Mouse (Mus musculus) limb, embryonic 15.5 days (tissue): ENCODE measurements around the gene Dlx6. TPM values are rescaled to one million over a fixed set of nuclear protein-coding genes. Genes with fewer than 3 reads are reported as not detected.

ENCODE experiments used
- ATAC-seq: fragments of 200-750 bp; cut with Nextera tagmentation; 2 replicates; pipeline ENCODE4 v1.8.0; 2017; ENCODE audit warnings: low read depth, moderate TSS enrichment; ENCODE audit not compliant: insufficient number of reproducible peaks, low FRiP score, low TSS enrichment
- H3K27ac ChIP-seq: fragments of 300-500 bp; sonication (generic); 2 replicates; pipeline ENCODE4 v1.5.1; 2015; ENCODE audit warnings: moderate library complexity, mild to moderate bottlenecking, inconsistent platforms
- H3K27me3 ChIP-seq: fragments of 300-500 bp; sonication (generic); 2 replicates; pipeline ENCODE4 v1.6.1; 2015; ENCODE audit warnings: inconsistent platforms
- H3K36me3 ChIP-seq: fragments of 300-500 bp; sonication (generic); 2 replicates; pipeline ENCODE4 v1.6.1; 2015; ENCODE audit warnings: inconsistent platforms
- H3K4me1 ChIP-seq: fragments of 300-500 bp; sonication (generic); 2 replicates; pipeline ENCODE4 v1.6.1; 2015; ENCODE audit warnings: inconsistent platforms
- H3K4me2 ChIP-seq: fragments of 300-500 bp; sonication (generic); 2 replicates; pipeline ENCODE4 v1.6.1; 2015; ENCODE audit warnings: mild to moderate bottlenecking, inconsistent platforms
- H3K4me3 ChIP-seq: fragments of 300-500 bp; sonication (generic); 2 replicates; pipeline ENCODE4 v1.5.1; 2015; ENCODE audit warnings: mild to moderate bottlenecking, inconsistent platforms
- H3K9ac ChIP-seq: fragments of 300-500 bp; sonication (generic); 2 replicates; pipeline ENCODE4 v1.6.1; 2015; ENCODE audit warnings: inconsistent platforms
- H3K9me3 ChIP-seq: fragments of 300-500 bp; sonication (generic); 2 replicates; pipeline ENCODE4 v1.6.1; 2016; ENCODE audit warnings: inconsistent platforms
- WGBS: fragments of 180-500 bp; shearing (Covaris S2); methylation state at CpG from one replicate; pipeline ENCODE4 v1.1.7; 2015; 5-methylcytosine and 5-hydroxymethylcytosine counted together
- polyA plus RNA-seq: library from polyadenylated mRNA; unstranded; fragments of >200 nt; fragmentation: Nextera tagmentation; extraction: Ambion mirVana; gene quantifications from 2 replicates; pipeline ENCODE4 v1.2.1, GENCODE M21; 2015

Dlx6 gene
- 1.5 and 1.7 TPM in 2 replicates for polyA plus RNA-seq

DNA sequence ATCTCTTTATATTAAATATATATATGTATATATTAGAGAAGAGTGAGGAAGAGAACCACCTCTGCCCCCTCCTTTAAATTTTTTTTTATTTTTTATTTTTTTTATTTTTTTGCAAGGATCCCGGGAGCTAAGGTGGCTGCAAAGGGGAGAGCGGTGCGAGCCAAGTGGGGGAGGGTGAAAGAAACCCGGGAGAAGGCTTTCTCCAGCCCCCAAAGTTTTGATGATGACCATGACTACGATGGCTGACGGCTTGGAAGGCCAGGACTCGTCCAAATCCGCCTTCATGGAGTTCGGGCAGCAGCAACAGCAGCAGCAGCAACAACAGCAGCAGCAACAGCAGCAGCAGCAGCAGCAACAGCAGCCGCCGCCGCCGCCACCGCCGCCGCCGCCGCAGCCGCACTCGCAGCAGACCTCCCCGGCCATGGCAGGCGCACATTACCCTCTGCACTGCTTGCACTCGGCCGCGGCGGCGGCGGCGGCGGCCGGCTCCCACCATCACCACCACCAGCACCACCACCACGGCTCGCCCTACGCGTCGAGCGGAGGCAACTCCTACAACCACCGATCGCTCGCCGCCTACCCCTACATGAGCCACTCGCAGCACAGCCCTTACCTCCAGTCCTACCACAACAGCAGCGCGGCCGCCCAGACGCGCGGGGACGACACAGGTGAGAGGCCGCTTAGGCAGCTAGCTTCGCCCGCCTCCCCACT lies at the start of gene Dlx6:
Gene Dlx6 (plus strand): TSS at position 175 of the 711 bp plus-strand sequence.
- no peaks in the 10 kb centered on the region for H3K36me3 ChIP-seq
- peaks cover 87% of the 10 kb centered on the region for H3K27me3 ChIP-seq
- H3K4me2 ChIP-seq = peak within 1 kb of the TSS; percentile 87
- H3K9ac ChIP-seq = peak within 1 kb of the TSS; percentile 37
- under 1% methylated on average over 47 of the region's 52 CpGs for WGBS
- H3K27ac ChIP-seq = peak within 1 kb of the TSS; percentile 38; the same call in 1 of the 2 replicates
- H3K9me3 ChIP-seq = no peaks in the 10 kb centered on the region
- peak within 1 kb of the TSS; percentile 48 for H3K4me3 ChIP-seq
- ATAC-seq = 0 out of 2 replicates have a peak, but pooled peaks have one; percentile 43
- H3K4me1 ChIP-seq = peaks cover 38% of the 10 kb centered on the region

DNA sequence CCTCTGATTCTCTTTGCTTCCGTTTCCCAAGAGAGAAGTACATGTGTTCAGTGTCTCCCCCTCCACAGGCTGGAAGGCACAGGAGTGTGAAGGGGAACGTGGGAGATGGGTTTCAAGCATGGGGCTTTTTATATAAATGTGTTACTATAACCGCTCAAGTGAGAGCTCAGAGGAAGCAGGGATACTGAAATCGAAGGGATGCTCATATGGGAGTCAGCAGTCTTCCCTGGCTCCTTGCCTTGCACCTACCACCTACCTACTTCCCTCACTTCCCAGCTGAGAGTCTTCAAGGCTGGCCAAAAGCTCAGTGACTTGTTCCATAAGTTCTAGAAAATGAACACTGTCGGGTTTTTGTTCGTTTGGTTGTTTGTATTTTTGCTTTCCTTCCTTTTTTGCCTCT lies 46.3 kb upstream of the Dlx6 start:
- H3K27me3 ChIP-seq = no peaks in the 10 kb centered on the region
- H3K9me3 ChIP-seq = no peaks in the 10 kb centered on the region
- H3K4me1 ChIP-seq = no peaks in the 10 kb centered on the region
- no peak overlapping the region for H3K4me3 ChIP-seq
- H3K9ac ChIP-seq = no peak overlapping the region
- H3K4me2 ChIP-seq = no peak overlapping the region
- H3K36me3 ChIP-seq = no peaks in the 10 kb centered on the region
- no peak overlapping the region for H3K27ac ChIP-seq
- WGBS = 89% methylated on average over 6 of the region's 6 CpGs
- no peak for ATAC-seq

DNA sequence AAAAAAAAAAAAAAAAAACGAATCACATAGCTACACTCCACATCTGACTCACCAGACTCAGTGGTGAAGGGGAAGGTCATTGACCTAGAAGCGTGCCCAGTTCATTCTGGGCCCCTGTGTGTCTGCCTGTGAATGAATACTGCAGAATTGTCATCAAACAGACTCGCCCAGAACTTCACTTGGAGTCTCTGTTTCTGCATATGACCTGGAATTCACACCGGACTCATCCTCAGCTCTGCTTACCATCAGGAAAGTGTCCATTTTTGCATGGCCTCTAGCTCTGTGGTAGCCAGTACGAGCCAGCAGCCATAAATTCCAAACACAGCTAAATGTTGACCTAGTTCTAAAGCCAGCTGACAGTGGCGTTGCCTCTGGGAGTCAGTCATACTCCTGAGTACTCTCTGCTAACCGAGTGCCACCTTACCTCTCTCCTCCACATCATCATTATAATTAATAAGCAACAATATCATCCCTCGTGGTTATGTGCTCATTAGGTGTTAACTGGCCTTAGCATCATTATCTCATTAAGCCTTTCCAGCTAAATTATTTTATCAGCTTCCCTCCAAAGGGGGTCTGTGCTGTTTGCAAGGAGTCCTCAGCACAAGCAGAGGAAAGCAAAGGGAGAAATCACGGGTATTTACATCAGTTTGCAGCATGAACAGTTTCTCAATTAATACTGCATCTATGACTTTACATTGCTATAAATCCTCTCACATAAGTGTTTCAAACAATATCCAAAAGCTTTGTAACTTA lies 44.9 kb upstream of the Dlx6 start:
- no peaks in the 10 kb centered on the region for H3K36me3 ChIP-seq
- H3K27ac ChIP-seq = no peak overlapping the region
- H3K4me1 ChIP-seq = no peaks in the 10 kb centered on the region
- H3K4me3 ChIP-seq = no peak overlapping the region
- WGBS = 45% methylated on average over 8 of the region's 9 CpGs
- no peaks in the 10 kb centered on the region for H3K9me3 ChIP-seq
- no peak overlapping the region for H3K9ac ChIP-seq
- ATAC-seq = no peak
- H3K4me2 ChIP-seq = no peak overlapping the region
- no peaks in the 10 kb centered on the region for H3K27me3 ChIP-seq

DNA sequence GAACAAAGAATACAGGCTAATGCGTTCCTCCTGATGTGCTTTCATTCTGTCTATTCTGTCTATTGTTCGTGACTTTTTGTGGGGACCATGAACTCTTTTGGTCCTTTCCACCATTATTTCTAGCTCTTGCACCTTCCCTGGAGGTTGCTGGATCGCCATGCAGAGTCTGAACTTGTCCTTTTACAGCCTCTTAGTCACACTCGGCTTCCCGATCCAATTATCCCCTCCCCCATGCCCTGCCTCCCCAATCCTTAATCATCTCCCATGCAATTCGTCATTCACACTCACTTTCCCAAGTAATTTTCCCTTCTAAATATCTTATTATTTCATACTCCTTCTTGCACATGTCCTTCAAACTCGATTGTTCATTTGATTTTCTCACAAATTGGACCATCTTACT lies 44.0 kb upstream of the Dlx6 start:
- Histone ChIP-seq H3K4me3 (no peak overlapping the region), H3K36me3 (no peaks in the 10 kb centered on the region), H3K4me2 (no peak overlapping the region), H3K9ac (no peak overlapping the region), H3K27ac (no peak overlapping the region), H3K27me3 (no peaks in the 10 kb centered on the region), H3K9me3 (no peaks in the 10 kb centered on the region), H3K4me1 (no peaks in the 10 kb centered on the region)
- WGBS = 32% methylated on average over 7 of the region's 7 CpGs
- no peak for ATAC-seq

DNA sequence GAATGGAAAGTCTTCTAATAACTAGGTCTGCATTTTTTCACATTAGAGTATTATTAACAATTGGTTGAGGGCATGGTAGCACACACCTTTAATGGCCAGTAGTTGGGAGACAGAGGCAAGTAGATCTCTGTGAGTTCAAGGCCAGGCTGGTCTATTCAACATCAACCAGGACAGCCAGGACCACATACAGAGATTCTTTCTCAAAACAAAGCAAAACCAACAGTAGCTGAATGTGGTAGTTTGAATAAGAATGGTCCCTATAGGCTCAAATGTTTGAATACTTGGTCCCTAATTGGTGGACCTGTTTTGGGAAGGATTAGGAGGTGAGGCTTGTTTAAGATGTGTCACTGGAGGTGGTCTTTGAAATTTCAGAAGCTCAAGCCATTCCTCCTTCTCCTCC lies 37.8 kb upstream of the Dlx6 start:
- no peak for ATAC-seq
- Histone ChIP-seq H3K9ac (no peak overlapping the region), H3K36me3 (no peaks in the 10 kb centered on the region), H3K9me3 (no peaks in the 10 kb centered on the region), H3K27ac (no peak overlapping the region), H3K4me3 (no peak overlapping the region), H3K4me2 (no peak overlapping the region), H3K4me1 (no peaks in the 10 kb centered on the region), H3K27me3 (no peaks in the 10 kb centered on the region)

DNA sequence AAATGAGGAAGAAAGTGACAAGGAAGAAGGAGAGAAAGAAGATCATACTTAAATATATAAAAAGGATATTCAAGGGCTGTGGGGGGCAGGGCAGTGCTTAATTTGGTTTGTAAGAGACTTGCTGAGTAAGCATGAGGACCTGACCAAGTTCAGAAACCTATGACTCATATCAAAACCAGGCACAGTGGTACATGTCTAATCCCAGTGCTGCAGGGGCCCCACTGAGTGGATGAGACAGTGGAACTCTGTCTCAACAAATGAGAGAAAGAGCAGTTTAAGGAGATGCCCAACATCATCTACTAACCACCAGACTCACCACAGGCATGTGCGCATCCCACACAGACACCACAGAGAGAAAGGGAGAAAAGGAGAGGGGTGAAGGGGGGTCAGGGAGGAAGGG lies 36.3 kb upstream of the Dlx6 start:
- WGBS = 78% methylated on average over 1 of the region's 1 CpGs

DNA sequence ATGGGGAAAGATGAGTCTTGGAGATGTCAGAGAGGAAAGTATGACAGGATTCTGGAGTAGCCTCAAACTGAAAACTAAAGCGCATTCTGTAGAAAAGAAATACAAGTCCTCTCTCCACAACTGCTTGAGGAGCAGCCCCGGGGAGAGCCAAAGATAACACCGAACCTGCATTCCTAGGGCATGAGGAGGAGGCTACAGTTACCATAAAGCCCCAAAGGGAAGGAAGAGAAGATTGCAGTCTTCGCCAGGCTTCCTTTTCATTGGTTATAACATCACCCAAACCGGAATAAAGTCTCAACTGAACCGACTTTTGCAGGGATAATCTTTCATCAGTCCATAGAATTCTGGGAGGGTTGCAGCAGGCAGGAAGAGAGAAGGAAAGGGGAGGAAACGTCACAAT lies 32.7 kb upstream of the Dlx6 start:
- no peaks in the 10 kb centered on the region for H3K36me3 ChIP-seq
- WGBS = 55% methylated on average over 7 of the region's 7 CpGs

More for the DNA sequence above, 36.3 kb upstream of the Dlx6 start:
- Histone ChIP-seq H3K36me3 (no peaks in the 10 kb centered on the region), H3K9me3 (no peaks in the 10 kb centered on the region), H3K9ac (no peak overlapping the region), H3K4me3 (no peak overlapping the region), H3K4me1 (no peaks in the 10 kb centered on the region), H3K4me2 (no peak overlapping the region), H3K27me3 (no peaks in the 10 kb centered on the region), H3K27ac (no peak overlapping the region)
- ATAC-seq = no peak

DNA sequence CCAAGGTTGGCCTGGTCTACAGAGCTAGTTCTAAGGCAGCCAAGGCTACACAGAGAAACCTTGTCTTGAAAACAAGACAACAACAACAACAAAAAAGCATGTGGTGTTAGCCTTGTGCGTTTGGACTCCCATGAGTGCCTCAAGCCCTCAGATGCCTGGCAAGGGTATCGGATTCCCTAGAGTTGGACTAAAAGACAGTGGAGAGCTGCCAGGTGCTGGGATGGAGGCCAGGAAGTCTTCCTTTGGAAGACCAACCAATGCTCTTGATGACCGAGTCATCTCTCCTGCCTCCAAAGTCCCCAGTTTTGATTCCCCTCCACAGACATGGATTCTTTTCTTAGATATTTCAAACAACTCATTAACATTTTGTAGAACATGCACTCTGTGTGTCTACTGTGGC lies 29.8 kb upstream of the Dlx6 start:
- no peak for ATAC-seq
- Histone ChIP-seq H3K9ac (no peak overlapping the region), H3K27me3 (no peaks in the 10 kb centered on the region), H3K4me2 (no peak overlapping the region), H3K27ac (no peak overlapping the region), H3K4me1 (no peaks in the 10 kb centered on the region), H3K4me3 (no peak overlapping the region), H3K36me3 (no peaks in the 10 kb centered on the region), H3K9me3 (no peaks in the 10 kb centered on the region)
- WGBS = 77% methylated on average over 3 of the region's 3 CpGs

More for the DNA sequence above, 32.7 kb upstream of the Dlx6 start:
- no peak for ATAC-seq
- Histone ChIP-seq H3K4me1 (no peaks in the 10 kb centered on the region), H3K4me2 (no peak overlapping the region), H3K9ac (no peak overlapping the region), H3K9me3 (no peaks in the 10 kb centered on the region), H3K27ac (no peak overlapping the region), H3K4me3 (no peak overlapping the region), H3K27me3 (no peaks in the 10 kb centered on the region)

DNA sequence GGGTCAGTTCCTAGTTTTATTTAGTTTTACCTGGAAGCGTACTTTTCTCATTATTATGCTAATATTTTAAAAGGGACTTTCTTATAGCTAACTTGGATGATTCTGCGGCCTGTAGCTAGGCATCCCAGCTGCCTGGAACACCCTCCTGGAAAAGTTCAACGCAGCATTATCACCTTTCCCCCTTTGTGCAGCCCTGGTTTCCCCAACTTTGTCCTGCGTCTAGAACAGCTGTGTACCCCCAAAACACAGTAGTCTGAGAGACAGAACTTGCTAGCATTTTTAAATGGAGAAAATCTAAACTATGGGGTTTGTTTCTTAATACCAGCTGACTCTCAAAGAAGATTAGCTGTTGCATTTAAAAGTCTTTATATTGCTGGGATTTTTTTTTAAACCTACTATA lies 14.6 kb upstream of the Dlx6 start:
- WGBS = 48% methylated on average over 4 of the region's 4 CpGs
- Histone ChIP-seq H3K4me1 (peaks cover 3% of the 10 kb centered on the region; the same call in 1 of the 2 replicates), H3K27ac (no peak overlapping the region), H3K9ac (no peak overlapping the region), H3K9me3 (no peaks in the 10 kb centered on the region), H3K4me2 (no peak overlapping the region), H3K36me3 (no peaks in the 10 kb centered on the region), H3K27me3 (peaks cover 60% of the 10 kb centered on the region), H3K4me3 (no peak overlapping the region)
- ATAC-seq = no peak

DNA sequence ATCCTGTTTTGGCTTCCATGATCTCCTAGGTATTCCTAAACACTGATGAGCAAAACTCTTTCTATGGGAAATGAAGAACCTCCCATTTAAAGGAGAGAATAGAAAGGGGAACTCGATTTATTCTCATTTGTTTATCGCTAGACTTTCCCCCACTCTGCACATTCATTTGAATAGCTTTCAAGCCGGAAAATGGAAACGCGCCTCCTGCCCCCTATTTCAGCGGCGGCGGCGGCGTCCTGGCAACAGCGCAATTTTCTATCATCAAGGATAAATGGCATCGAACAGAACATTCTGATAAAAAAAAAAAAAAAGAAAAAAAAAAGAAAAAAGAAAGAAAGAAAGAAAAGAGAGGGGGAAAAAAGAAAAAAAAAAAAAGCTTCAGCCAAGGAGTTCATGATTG lies 13.4 kb upstream of the Dlx6 start:
- Histone ChIP-seq H3K27ac (no peak overlapping the region), H3K4me3 (no peak overlapping the region), H3K4me1 (peaks cover 3% of the 10 kb centered on the region; the same call in 1 of the 2 replicates), H3K9ac (no peak overlapping the region), H3K27me3 (peaks cover 71% of the 10 kb centered on the region), H3K9me3 (no peaks in the 10 kb centered on the region), H3K4me2 (no peak overlapping the region), H3K36me3 (no peaks in the 10 kb centered on the region)
- WGBS = 6% methylated on average over 12 of the region's 12 CpGs
- ATAC-seq = no peak

DNA sequence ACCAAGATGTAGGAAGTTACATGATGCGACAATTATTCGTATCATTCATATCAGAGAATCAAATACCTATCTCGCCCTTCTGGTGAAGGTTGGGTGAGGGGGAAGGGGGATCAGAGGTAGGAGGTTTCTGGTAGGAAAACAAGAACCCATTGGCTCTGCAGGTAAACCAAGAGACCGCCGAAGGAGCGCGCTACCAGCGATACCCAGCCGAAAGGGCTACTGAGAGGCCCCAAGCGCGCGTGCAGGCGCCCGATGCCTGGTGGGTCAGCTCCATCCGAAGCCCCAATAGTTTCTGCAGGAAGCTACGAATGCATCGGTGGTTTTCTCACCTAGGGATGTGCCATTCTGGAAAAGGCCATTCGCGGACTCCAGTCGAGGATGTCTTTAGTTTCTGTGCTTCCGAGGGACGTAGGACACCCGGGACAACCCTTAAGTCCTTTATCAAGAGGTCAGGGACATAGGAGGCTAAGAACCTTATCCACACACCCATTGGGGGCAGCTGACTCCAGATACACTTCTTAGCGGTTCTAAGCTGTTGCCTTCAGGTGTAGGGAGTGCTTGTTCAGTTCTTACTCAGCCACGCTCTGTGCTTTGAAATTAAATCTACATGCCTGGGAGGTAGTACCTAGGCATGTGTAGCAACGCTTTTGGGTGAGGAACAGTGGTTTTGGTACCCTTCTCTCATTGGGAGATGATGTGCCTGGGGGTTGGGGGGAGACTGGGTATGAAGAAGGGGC lies 12.6 kb upstream of the Dlx6 start:
- Histone ChIP-seq H3K27me3 (peaks cover 79% of the 10 kb centered on the region), H3K36me3 (no peaks in the 10 kb centered on the region), H3K4me1 (peaks cover 9% of the 10 kb centered on the region; the same call in 1 of the 2 replicates), H3K27ac (no peak overlapping the region), H3K4me2 (no peak overlapping the region), H3K4me3 (no peak overlapping the region), H3K9me3 (no peaks in the 10 kb centered on the region), H3K9ac (no peak overlapping the region)
- ATAC-seq = no peak
- 10% methylated on average over 26 of the region's 26 CpGs for WGBS

DNA sequence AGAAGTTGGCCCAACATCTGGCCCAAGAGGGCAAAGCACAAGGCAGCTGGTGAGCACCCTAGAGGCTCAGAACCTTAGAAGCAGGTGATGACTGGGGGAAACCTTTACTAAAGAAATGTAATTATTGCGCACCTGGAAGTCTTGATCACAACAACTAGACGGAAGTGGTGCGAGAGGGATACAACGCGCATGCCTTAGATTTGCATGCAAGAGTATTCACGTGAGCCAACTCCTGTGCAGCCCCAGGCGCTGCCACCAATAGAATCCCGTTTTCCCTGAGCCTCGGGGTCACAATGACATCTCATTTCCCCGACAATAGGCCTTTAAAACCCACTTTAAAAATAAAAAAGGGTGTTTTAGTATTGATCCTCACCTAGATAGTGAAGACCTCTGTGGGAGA lies 12.0 kb upstream of the Dlx6 start:
- no peaks in the 10 kb centered on the region for H3K36me3 ChIP-seq
- H3K27ac ChIP-seq = no peak overlapping the region
- 18% methylated on average over 10 of the region's 10 CpGs for WGBS
- no peak overlapping the region for H3K4me2 ChIP-seq
- peaks cover 15% of the 10 kb centered on the region for H3K4me1 ChIP-seq
- peaks cover 86% of the 10 kb centered on the region for H3K27me3 ChIP-seq
- H3K4me3 ChIP-seq = no peak overlapping the region
- H3K9me3 ChIP-seq = no peaks in the 10 kb centered on the region
- ATAC-seq = no peak
- H3K9ac ChIP-seq = no peak overlapping the region
